Mouse (Mus musculus) limb, embryonic 14.5 days (tissue): ENCODE results near the gene Nedd8. TPM values are rescaled to one million over a fixed set of nuclear protein-coding genes. Genes with fewer than 3 reads are reported as not detected.
A peak's percentile ranks its signal among the peaks of the same experiment; 100 is the strongest.

Experiments
- ATAC-seq: fragments of 200-750 bp; cut with Nextera tagmentation; 2 replicates; pipeline ENCODE4 v1.8.0; 2017; ENCODE audit warnings: low read depth, moderate number of reproducible peaks, moderate TSS enrichment; ENCODE audit not compliant: low FRiP score
- DNase-seq: peaks from one replicate; pipeline ENCODE4 v3.0.0-alpha.2; 2015; ENCODE audit warnings: low spot score
- H3K27ac ChIP-seq: fragments of 300-500 bp; sonication (generic); replicated peaks from 2 replicates; pipeline ENCODE4 v1.5.1; 2014; ENCODE audit warnings: low read depth, mild to moderate bottlenecking, low read length, moderate library complexity, mixed read lengths
- H3K27me3 ChIP-seq: fragments of 300-500 bp; sonication (generic); 2 replicates; pipeline ENCODE4 v1.6.1; 2014; ENCODE audit warnings: low read length, mixed read lengths; ENCODE audit not compliant: control insufficient read depth, insufficient read depth
- H3K36me3 ChIP-seq: fragments of 300-500 bp; sonication (generic); 2 replicates; pipeline ENCODE4 v1.6.1; 2014; ENCODE audit warnings: mild to moderate bottlenecking, low read length, moderate library complexity, mixed read lengths; ENCODE audit not compliant: control insufficient read depth, insufficient read depth
- H3K4me1 ChIP-seq: fragments of 300-500 bp; sonication (generic); 2 replicates; pipeline ENCODE4 v1.6.1; 2014; ENCODE audit warnings: antibody characterized with exemption, low read length, mixed read lengths; ENCODE audit not compliant: control insufficient read depth, insufficient read depth
- H3K4me2 ChIP-seq: fragments of 300-500 bp; sonication (generic); replicated peaks from 2 replicates; pipeline ENCODE4 v1.6.1; 2014; ENCODE audit warnings: low read depth, mild to moderate bottlenecking, low read length, moderate library complexity; ENCODE audit not compliant: severe bottlenecking
- H3K4me3 ChIP-seq: fragments of 300-500 bp; sonication (generic); replicated peaks from 2 replicates; pipeline ENCODE4 v1.5.1; 2014; ENCODE audit warnings: low read length
- H3K9ac ChIP-seq: fragments of 300-500 bp; sonication (generic); 2 replicates; pipeline ENCODE4 v1.6.1; 2014; ENCODE audit warnings: mild to moderate bottlenecking, low read depth, low read length, moderate library complexity; ENCODE audit not compliant: severe bottlenecking
- H3K9me3 ChIP-seq: fragments of 300-500 bp; sonication (generic); 2 replicates; pipeline ENCODE4 v1.6.1; 2016; ENCODE audit warnings: low read length; ENCODE audit not compliant: control insufficient read depth
- POLR2A ChIP-seq: fragments of 200-500 bp; IDR thresholded peaks from 2 replicates; pipeline ENCODE4 v1.8.0; 2012; ENCODE audit warnings: inconsistent platforms, mild to moderate bottlenecking, moderate library complexity, borderline replicate concordance; ENCODE audit not compliant: insufficient read depth, insufficient read length; ENCODE audit errors: extremely low read depth
- WGBS: fragments of 180-500 bp; shearing (Covaris S2); extraction: QIAGEN DNeasy Blood & Tissue Kit; methylation state at CpG from one replicate; pipeline ENCODE4 v1.1.7; 2014; 5-methylcytosine and 5-hydroxymethylcytosine counted together
- polyA plus RNA-seq, 2 experiments: library from polyadenylated mRNA; depleted of rRNA in 1 of 2; stranded (reverse) in 1 of 2; unstranded in 1 of 2; fragments of >200 nt; fragmentation: Nextera tagmentation in 1 of 2; extraction: Ambion mirVana in 1 of 2; gene quantifications; 2 replicates each; pipeline versions ENCODE4 v1.2.1 to v1.2.3; 2012 to 2014

The Nedd8 gene
- polyA plus RNA-seq, 2 experiments: 416 to 583 TPM

DNA sequence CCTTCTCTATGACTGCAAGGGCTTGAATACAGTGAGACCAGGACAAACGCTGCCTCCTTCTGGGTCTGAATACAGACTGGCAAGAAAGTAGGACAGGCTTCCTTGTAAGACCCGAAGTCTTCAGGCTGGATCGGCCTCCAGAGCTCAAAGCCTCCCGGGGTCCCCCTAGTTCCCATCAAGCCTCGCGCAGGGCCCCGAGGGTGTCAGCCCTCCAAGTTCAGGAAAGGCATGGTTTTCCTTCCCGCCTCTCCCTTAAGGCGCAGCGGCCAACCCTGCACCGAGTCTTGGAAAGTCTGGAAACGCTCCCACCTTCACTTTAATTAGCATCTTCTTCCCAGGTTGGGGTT lies 465 bp downstream of the Nedd8 start:
- H3K9ac ChIP-seq: peak overlapping the region; percentile 78
- H3K27me3 ChIP-seq: no peaks in the 10 kb centered on the region
- no peak for DNase-seq
- no peaks in the 10 kb centered on the region for H3K9me3 ChIP-seq
- H3K36me3 ChIP-seq: peaks cover 27% of the 10 kb centered on the region
- H3K27ac ChIP-seq: peak overlapping the region; percentile 89
- peak overlapping the region; percentile 74 for H3K4me3 ChIP-seq
- peaks cover 10% of the 10 kb centered on the region for H3K4me1 ChIP-seq
- no peak for TF ChIP-seq POLR2A
- 0% methylated on average over 12 of the region's 12 CpGs for WGBS
- H3K4me2 ChIP-seq: peak overlapping the region; percentile 59
- peak; percentile 32 for ATAC-seq

DNA sequence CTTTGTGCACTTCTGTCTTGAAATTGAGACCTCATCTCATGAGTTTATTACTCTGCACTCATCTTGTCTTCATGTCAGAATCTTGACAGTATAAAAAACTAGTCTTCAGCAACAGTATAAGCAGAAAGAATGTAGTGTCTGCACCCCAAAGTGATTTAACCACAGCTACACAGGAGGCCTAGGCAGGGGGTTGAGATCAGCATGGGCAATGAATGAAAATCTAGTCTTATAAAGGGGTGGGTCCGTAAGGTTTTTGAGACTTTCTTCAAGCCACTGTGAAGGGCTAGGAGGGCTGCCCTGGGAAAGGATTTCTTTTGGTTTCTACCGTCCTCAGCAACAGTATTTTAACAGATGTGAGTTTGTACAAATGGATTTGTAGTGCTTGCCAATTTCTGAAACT lies 11.3 kb downstream of the Nedd8 start:
- peak overlapping the region; percentile 62 for H3K4me3 ChIP-seq
- H3K4me2 ChIP-seq: peak overlapping the region; percentile 59

DNA sequence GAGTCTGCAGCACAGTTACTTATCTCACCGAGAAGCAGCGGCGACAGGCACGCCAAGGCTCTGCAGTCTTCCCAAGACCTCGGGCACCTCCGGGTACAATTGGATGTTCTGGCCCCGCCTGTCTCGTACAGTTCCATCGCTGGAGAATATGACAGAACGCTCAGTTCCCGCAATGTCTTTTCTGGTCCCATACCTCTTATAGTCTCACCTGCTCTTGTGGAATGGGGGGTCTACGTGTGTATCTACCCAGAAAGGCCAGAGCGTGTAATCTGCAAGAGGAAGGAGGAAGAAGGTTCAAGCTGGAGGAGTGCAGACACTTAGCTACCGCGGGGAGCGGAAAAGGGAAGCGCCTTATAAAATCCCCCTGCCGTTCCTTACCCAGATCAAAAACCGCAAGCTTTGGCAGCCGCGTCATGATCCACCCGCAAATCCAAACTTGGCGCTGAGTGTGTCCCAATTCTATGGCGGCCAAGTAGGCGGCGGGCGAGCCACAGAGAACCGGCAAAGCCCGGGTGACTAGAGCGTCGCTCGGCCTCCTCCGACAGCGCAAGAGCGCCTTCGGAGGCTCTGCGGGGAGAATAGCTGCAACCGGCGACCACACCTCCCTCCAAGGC lies 11.9 kb downstream of the Nedd8 start, which contains the start of gene Mdp1:
Mdp1 (minus strand) TSS at position 549 of the 614 bp plus-strand sequence.
- H3K9me3 ChIP-seq: no peaks in the 10 kb centered on the region
- peak within 1 kb of the TSS; percentile 62 for H3K4me3 ChIP-seq
- peak within 1 kb of the TSS; percentile 79 for H3K27ac ChIP-seq
- peak within 1 kb of the TSS; percentile 59 for H3K4me2 ChIP-seq
- peak; percentile 94 for ATAC-seq
- no peak for TF ChIP-seq POLR2A
- peak within 1 kb of the TSS; percentile 68 for H3K9ac ChIP-seq
- H3K27me3 ChIP-seq: no peaks in the 10 kb centered on the region
- peaks cover 5% of the 10 kb centered on the region for H3K4me1 ChIP-seq
- WGBS: under 1% methylated on average over 39 of the region's 39 CpGs
- H3K36me3 ChIP-seq: peaks cover 37% of the 10 kb centered on the region
- peak; percentile 91 for DNase-seq

More for the DNA sequence above, 11.3 kb downstream of the Nedd8 start:
- no peaks in the 10 kb centered on the region for H3K9me3 ChIP-seq
- H3K4me1 ChIP-seq: peaks cover 5% of the 10 kb centered on the region
- DNase-seq: no peak
- H3K36me3 ChIP-seq: peaks cover 37% of the 10 kb centered on the region
- TF ChIP-seq POLR2A: no peak
- peak overlapping the region; percentile 53 for H3K27ac ChIP-seq
- no peak; the same call in 1 of the 2 replicates for ATAC-seq
- 25% methylated on average over 2 of the region's 2 CpGs for WGBS
- peak overlapping the region; percentile 68; the same call in 1 of the 2 replicates for H3K9ac ChIP-seq
- H3K27me3 ChIP-seq: no peaks in the 10 kb centered on the region

DNA sequence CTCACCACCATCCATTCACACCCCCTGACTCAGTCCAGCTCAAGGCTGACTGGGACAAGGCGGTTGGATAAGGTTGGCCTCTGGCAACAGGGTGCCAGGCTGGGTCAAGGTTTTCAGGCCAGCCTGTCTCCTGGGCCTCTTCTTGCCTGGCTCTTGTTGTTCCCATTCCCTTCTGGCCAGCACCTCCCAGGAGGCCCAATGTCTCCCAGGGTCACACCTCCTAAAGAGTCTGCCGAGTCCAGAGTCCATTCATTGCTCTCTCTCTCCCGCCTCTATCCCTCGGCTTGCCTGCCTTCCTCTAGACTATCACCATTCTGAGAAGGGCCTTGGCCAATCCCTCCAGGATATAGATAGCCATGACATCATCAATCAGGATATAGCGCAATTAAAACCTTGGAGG lies 13.9 kb downstream of the Nedd8 start:
- ATAC-seq (no peak), DNase-seq (no peak)
- H3K9ac ChIP-seq: no peak overlapping the region
- peaks cover 28% of the 10 kb centered on the region for H3K36me3 ChIP-seq
- H3K4me2 ChIP-seq: no peak overlapping the region
- no peak for TF ChIP-seq POLR2A
- H3K4me1 ChIP-seq: peaks cover 5% of the 10 kb centered on the region
- no peaks in the 10 kb centered on the region for H3K9me3 ChIP-seq
- no peak overlapping the region for H3K27ac ChIP-seq
- H3K27me3 ChIP-seq: no peaks in the 10 kb centered on the region
- H3K4me3 ChIP-seq: no peak overlapping the region
- 94% methylated on average over 5 of the region's 5 CpGs for WGBS

DNA sequence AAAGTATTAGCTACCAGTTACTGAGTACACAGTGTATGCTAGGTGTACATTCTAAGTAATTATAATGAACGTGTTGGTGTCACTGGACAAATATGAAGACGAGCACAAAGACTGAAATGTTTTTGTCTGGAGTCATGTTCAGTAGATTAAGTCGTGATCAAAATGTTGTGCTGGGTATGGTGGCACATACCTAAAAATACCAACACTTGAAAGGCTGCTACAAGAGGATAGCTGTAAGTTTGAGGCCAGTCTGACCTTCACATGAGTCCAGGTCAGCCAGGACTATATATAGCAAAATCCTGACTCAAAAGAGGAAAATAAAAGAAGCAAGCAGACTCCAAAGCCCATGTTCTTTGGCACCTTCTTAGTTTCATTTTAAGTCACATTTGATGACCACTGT lies 15.0 kb downstream of the Nedd8 start:
- no peak overlapping the region for H3K27ac ChIP-seq
- no peak overlapping the region for H3K4me2 ChIP-seq
- ATAC-seq (no peak), DNase-seq (no peak)
- peaks cover 22% of the 10 kb centered on the region for H3K36me3 ChIP-seq
- no peak overlapping the region for H3K9ac ChIP-seq
- no peaks in the 10 kb centered on the region for H3K9me3 ChIP-seq
- H3K4me1 ChIP-seq: peaks cover 5% of the 10 kb centered on the region
- H3K4me3 ChIP-seq: no peak overlapping the region
- no peaks in the 10 kb centered on the region for H3K27me3 ChIP-seq
- no peak for TF ChIP-seq POLR2A
- WGBS: 86% methylated on average over 3 of the region's 3 CpGs
